Mouse (Mus musculus) left cerebral cortex, adult 8-10 months (tissue): Measurements from ENCODE around the gene Cemip. TPM values are rescaled to one million over a fixed set of nuclear protein-coding genes. Genes with fewer than 3 reads are reported as not detected.
A peak's percentile ranks its signal among the peaks of the same experiment; 100 is the strongest.

ENCODE experiments used
- DNase-seq, 2 experiments: peaks; one replicate each; pipeline ENCODE4 v3.0.0; 2022; ENCODE audit warnings: low spot score in 2 of 2
- total RNA-seq, 4 experiments: library from RNA; stranded (reverse); gene quantifications; 2 replicates each; pipeline ENCODE4 v1.2.4; 2022

The Cemip gene
- total RNA-seq, 4 experiments from 2014 or later: 10.5 to 12.3 (median 11.4) TPM

GRCm38 (mm10) chr7:83975283-83975682, 111.0 kb downstream of the Cemip start:
- no peak for DNase-seq

DNA sequence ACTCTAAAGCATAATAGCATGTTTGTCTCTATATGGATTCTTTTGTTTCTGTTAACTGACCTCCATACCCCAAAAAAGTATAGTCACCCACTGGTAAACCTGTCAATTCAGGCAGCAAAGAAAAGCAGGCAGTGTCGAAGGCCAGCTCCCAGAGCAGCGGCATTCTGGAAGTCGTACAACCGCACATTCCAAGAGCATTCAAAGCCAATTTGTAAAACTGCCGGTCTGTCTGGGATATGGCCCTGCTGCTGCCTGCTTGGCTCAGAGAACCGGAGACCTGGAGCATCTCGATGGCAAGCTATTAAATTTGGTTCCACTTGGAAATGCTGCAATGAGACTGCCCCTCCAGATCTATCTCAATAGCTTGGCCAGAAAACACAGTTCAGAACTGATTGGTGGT, 113.8 kb downstream of the Cemip start:
- DNase-seq: no peak

DNA sequence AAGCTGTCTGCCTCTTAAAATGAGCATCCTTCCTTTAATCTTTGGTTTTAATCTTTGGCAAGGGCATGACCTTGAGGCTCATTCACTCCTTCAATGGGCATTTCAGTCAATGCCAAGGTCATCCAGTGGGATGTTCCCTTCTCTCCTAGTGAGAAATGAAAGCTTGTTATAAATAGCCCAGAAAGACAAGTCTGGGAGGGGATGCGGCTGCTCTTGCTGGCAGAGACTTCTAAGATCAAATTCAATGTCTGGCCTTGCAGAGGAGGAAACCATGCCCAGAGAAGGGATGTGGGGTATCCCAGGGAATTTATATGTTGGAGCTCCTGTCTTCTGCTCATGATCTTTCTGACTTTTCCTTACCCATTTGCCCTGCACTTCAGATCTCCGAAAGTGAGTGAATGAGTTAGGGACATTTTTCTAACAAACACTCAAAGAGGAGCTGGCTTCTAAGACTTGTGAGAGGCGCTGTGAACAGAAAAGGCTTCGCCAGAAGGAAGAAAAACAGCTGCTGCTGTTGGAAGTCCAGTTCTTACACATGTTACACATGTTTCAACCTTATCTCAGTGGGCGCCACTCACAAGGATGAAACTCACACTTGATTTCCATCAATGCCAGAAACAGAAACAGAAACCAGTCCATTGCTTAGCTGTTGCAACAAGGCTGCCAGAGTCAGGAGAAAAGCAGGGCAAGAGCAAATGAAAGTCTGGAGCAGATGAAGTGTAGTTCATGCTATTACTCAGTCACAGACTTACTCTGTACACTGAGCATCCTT, 120.1 kb downstream of the Cemip start:
- no peak for DNase-seq

DNA sequence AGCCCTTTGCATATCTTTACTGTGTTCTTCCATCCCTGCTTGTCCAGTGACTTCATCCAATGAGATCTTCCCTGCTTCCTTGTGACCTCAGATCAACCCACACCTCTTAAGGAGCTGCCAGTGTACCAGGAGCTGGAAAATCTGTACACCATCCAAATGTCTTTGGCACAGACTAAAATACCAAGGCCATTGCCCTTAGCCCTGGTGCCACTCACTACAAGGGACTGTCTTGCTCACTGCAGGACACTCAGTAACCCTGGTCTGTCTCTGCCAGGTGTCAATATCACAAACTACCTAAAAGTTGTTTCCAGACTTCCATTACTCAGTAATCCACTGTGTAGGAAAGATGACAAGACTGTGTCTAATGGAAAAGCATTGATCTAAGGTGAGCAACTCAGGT, 121.1 kb downstream of the Cemip start:
- no peak for DNase-seq

- DNase-seq: no peak
Measured at GRCm38 (mm10) chr7:83952511-83952910, 133.8 kb downstream of the Cemip start.

GRCm38 (mm10) chr7:83951327-83951726, 135.0 kb downstream of the Cemip start:
- DNase-seq: no peak

GRCm38 (mm10) chr7:83949662-83950061, 136.6 kb downstream of the Cemip start:
- no peak for DNase-seq

- no peak for DNase-seq
Measured at GRCm38 (mm10) chr7:83948743-83949142, 137.6 kb downstream of the Cemip start.

- DNase-seq: peak; percentile 4 to 67
Measured at GRCm38 (mm10) chr7:83941701-83942101, 144.6 kb downstream of the Cemip start.

- DNase-seq: no peak
Measured at GRCm38 (mm10) chr7:83940136-83940535, 146.2 kb downstream of the Cemip start.

- no peak for DNase-seq
Measured at GRCm38 (mm10) chr7:83939017-83939721, 147.1 kb downstream of the Cemip start.

DNA sequence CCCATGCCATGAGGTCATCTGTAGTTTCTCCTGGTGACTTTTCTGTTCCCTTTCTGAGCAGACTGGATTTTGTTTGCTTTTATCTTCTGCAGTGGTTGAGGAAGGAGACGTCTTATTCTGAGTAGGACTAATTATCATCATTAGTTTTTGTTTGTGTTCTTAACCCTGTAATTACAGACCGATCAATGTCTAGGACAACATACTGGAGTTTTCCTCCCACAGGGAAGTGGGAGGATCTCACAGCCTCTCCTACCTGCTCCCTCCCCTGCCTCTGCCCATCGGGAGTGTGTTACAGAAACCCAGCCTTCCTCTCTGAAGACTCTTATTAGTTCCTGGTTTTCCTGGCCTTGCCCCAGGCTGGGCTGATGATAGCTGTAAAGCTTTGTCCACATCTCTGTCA, 164.7 kb downstream of the Cemip start:
- no peak for DNase-seq

DNA sequence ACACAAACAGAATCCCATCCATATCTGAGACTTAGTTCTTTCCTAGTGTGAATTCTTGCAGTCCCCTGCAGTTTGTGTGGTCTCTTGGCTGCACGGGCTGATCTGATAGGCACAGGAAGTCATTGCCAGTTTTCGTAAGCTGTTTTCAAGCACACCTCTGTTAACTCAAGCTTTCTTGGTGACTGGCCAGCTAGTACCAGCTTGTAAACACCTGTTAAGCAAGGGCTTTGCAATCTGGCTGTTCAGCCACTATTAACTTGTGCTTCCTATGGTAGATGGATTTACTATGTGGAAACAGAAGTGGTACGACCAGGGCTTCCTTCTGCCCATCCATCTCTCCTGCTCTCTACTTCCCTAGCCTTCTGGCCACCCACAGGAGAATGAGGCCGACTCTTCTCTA, 166.1 kb downstream of the Cemip start:
- DNase-seq: no peak

DNA sequence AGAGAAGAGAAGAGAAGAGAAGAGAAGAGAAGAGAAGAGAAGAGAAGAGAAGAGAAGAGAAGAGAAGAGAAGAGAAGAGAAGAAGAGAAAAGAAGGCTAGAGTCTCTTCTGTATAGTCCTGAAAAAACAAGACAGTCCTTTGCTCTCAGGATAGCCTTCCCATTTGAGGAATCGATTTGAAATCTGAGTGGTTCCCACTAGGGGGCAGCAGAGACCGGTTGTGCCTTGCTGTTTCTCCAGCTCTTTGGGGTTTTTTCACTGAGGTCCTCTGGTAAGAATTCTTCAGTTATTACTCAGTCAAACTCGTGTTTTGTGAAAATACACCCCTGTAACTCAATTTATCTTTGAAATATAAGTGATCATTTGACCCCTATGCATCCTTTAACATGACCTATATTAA, 171.7 kb downstream of the Cemip start:
- peak; percentile 22 to 77 for DNase-seq

- no peak for DNase-seq
Measured at GRCm38 (mm10) chr7:83913995-83914394, 172.3 kb downstream of the Cemip start.

- no peak for DNase-seq
Measured at GRCm38 (mm10) chr7:83913405-83913932, 172.8 kb downstream of the Cemip start.

DNA sequence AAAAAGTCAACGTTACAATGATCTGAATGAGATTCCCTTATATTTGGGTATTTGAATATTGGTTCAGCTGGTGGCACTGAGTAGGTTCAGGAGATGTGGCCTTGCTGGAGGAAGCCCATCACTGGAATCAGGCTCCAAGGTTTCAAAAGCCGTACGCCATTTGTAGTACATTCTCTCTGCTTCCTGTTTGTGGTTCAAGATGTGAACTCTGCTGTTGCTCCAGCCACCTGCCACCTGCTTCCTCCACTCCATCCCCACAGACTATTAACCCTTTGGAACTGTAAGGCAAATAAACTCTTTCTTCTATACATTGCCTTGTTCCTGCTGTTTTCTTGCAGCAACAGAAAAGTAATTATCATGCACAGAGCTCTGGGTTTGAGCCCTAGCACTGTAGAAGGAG, 174.4 kb downstream of the Cemip start:
- no peak for DNase-seq

DNA sequence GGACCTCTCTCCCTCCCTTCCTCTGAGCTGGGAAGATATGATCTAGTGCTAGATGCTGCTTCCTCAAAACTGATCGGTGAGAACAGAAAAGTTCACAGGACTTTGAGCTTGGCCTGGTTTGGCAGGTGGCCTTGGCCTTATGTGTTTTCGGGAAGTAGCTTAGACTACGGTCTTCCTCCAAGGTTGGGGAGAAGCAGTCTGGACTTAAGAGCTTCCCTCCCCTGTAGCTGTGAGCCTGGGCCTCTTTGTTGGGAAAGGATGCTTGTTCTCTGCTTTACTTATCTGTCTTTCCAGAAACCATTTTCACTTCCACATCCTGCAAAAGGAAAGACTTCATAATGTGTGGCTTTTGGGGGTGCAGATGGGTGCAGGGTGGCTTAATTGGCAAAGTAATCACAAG, 181.5 kb downstream of the Cemip start:
- DNase-seq: no peak

DNA sequence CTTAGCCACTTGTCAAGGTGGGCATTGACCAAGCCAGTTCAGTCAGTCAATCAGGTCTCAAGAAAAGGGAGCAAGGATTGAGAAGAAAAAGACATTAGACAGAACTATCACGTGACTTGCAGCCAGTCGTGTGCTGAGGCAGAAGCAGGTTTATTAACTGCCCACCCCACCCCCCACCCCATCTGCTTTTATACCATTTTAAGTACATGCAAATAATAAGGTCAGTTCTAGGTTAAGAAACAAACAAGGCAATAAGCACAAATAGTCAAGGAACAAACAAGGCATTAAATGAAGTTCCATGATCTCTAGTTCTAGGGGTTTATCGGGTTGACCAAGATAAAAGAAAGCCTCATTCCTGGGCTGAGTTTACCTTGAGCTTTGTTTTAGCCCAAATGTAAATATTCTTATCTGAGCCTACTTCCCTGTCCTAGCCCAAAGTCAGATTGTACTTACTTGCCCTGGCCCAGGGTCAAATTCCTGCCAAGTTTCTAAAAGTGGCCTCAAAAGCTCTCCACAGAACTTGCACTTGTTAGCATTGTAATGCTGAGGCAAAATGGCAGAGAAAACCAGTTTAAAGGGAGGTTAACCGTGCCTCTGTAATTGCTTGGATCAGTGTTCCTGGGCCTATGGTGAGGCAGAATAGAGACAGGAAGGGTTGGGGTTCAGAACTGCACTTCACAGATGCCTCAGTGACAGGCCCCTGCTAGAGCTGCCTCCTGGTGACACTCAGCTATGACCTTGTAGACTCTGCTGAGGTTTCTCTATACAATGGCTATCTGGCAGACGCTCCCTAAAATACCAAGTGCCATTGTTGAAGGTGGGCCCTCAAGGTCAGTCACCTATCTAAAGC, 183.8 kb downstream of the Cemip start:
- DNase-seq: no peak

DNA sequence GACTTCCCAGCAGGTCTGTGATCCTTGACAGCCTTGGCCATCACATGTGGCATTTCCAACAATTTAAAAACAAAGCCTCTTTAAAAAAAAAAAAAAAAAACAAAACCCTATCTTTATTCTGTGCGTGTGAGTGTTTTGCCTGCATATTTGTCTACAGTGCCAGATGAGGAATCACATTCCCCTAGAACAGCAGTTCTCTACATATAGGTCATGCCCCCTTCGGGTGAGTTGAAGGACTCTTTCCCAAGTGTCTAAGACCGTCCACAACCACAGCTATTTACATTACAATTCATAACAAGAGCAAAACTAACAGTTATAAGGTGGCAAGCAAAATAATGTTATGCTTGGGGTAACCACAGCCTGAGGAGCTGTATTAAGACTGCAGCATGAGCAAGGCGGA, 184.9 kb downstream of the Cemip start:
- DNase-seq: no peak

DNA sequence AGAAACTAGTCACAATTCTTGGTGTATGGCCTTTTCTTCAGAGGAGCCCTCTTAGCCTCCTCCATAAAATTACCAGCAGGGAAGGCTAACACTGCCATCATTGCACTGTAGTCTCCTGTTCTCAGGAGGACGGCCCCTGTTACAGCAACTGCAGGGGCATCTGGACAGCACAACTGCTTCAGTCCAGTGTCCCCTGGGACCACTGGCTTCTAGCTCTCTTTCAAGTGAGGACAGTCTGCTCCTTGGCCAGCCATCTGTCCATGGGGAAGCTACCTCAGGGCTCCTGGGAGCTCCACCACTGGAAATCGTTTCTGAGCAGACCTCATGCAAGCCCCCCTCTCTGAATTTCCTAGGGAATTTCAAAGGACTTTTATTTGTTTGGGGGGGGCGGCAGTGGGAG, 185.8 kb downstream of the Cemip start:
- DNase-seq: no peak

GRCm38 (mm10) chr7:83898267-83898666, 188.0 kb downstream of the Cemip start:
- DNase-seq: no peak
